Mouse (Mus musculus): Measurements from ENCODE around the gene Ptpn14. TPM values are rescaled to one million over a fixed set of nuclear protein-coding genes. Genes with fewer than 3 reads are reported as not detected.

Ptpn14 gene
- polyA plus RNA-seq, 1 experiment = 17.8 TPM

GRCm38 (mm10) chr1:189791534-189792217, 63.6 kb downstream of the Ptpn14 start:
- TF ChIP-seq POLR2A (IDR thresholded peaks at IDR 0.05; ENCODE audit: control insufficient read depth, extremely low read depth, insufficient read depth, low read length, poor library complexity) (no peak), CTCF (IDR thresholded peaks at IDR 0.05; ENCODE audit: borderline replicate concordance, control insufficient read depth, extremely low read depth, insufficient read depth, low read length, poor library complexity) (no peak)
- DNase-seq = no peak
- 94% methylated on average over 10 of the region's 10 CpGs for WGBS
- H3K4me3 ChIP-seq (ENCODE audit: control insufficient read depth, insufficient read depth, low read length) = no peak overlapping the region
- peaks cover 69% of the 10 kb centered on the region for H3K4me1 ChIP-seq (replicated peaks; ENCODE audit: control insufficient read depth, insufficient read depth, low read length)
- no peak overlapping the region for H3K27ac ChIP-seq (ENCODE audit: control insufficient read depth, insufficient read depth, low read length)
- H3K27me3 ChIP-seq (ENCODE audit: control insufficient read depth, insufficient read depth, low read length) = no peaks in the 10 kb centered on the region
- H3K36me3 ChIP-seq (ENCODE audit: control insufficient read depth, insufficient read depth, low read length) = no peaks in the 10 kb centered on the region

- 25% methylated on average over 14 of the region's 14 CpGs for WGBS
- H3K27ac ChIP-seq (ENCODE audit: control insufficient read depth, insufficient read depth, low read length) = no peak overlapping the region
- peaks cover 67% of the 10 kb centered on the region for H3K4me1 ChIP-seq (replicated peaks; ENCODE audit: control insufficient read depth, insufficient read depth, low read length)
- no peaks in the 10 kb centered on the region for H3K36me3 ChIP-seq (ENCODE audit: control insufficient read depth, insufficient read depth, low read length)
- no peaks in the 10 kb centered on the region for H3K27me3 ChIP-seq (ENCODE audit: control insufficient read depth, insufficient read depth, low read length)
- TF ChIP-seq CTCF (IDR thresholded peaks at IDR 0.05; ENCODE audit: borderline replicate concordance, control insufficient read depth, extremely low read depth, insufficient read depth, low read length, poor library complexity) = no peak
- TF ChIP-seq POLR2A (IDR thresholded peaks at IDR 0.05; ENCODE audit: control insufficient read depth, extremely low read depth, insufficient read depth, low read length, poor library complexity) = no peak
- DNase-seq = no peak
- H3K4me3 ChIP-seq (ENCODE audit: control insufficient read depth, insufficient read depth, low read length) = no peak overlapping the region
Measured at GRCm38 (mm10) chr1:189792560-189793195, 64.6 kb downstream of the Ptpn14 start.

DNA sequence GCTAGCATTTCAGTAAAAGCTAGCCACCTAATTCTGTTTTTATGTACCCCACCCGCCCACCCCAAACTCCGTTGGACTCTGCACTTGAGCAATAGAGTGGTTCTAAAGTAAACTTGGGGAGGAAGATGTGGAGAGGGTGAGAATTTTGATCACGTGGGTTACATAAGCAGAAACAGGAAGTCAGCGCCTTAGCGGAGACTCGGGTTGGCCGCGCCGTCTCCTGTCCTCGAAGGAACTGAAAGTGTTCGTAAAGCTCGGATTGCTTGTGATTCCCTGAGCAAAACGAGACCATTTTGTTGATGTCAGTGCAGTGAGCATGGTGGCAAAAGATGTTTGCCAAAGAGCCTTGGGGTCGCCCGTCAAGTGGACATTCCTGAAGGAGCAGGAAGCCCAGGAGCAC, 70.9 kb downstream of the Ptpn14 start:
- H3K27ac ChIP-seq (ENCODE audit: control insufficient read depth, insufficient read depth, low read length) = peak overlapping the region; percentile 84
- H3K4me3 ChIP-seq (ENCODE audit: control insufficient read depth, insufficient read depth, low read length) = peak overlapping the region; percentile 27
- WGBS = 13% methylated on average over 15 of the region's 15 CpGs
- H3K36me3 ChIP-seq (ENCODE audit: control insufficient read depth, insufficient read depth, low read length) = no peaks in the 10 kb centered on the region
- peaks cover 74% of the 10 kb centered on the region for H3K4me1 ChIP-seq (replicated peaks; ENCODE audit: control insufficient read depth, insufficient read depth, low read length)
- H3K27me3 ChIP-seq (ENCODE audit: control insufficient read depth, insufficient read depth, low read length) = no peaks in the 10 kb centered on the region
- TF ChIP-seq POLR2A (IDR thresholded peaks at IDR 0.05; ENCODE audit: control insufficient read depth, extremely low read depth, insufficient read depth, low read length, poor library complexity) = no peak
- TF ChIP-seq CTCF (IDR thresholded peaks at IDR 0.05; ENCODE audit: borderline replicate concordance, control insufficient read depth, extremely low read depth, insufficient read depth, low read length, poor library complexity) = no peak
- DNase-seq = peak; percentile 37

DNA sequence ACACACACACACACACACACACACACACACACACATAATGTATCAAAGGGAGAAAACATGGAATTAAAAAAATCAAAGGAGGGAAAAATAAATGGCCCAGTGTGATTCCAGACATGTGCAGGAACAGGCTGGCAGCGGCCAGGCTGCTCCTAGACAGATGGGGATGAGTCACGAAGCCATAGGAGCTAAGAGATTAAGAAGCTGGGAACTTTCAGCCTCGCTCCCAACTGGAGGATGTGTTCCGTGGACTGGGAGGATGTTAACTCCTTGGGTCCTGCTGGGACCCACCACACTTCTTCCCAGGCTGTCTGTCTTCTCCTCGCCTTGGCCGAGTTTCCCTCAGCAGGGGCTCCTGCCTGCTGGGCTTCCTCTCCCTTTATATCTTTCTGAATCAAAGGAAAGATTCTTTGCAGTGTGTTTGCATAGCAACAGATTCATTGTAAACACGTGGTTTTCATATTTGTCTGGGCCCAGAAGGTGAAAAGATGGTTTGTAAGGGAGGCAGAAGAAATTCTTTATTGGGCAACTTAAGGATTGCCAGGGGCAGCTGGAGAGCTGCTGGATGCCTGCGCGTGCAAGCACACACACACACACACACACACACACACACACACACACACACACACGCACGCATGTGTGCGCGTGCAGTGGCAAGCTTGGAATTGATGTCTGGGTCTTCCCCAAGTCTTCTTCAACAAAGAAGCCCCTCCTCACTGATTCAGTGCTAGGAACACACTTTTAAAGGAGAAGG, 72.3 kb downstream of the Ptpn14 start:
- WGBS = 76% methylated on average over 13 of the region's 13 CpGs
- Histone ChIP-seq H3K27ac (ENCODE audit: control insufficient read depth, insufficient read depth, low read length) (no peak overlapping the region), H3K4me3 (ENCODE audit: control insufficient read depth, insufficient read depth, low read length) (no peak overlapping the region), H3K27me3 (ENCODE audit: control insufficient read depth, insufficient read depth, low read length) (no peaks in the 10 kb centered on the region), H3K36me3 (ENCODE audit: control insufficient read depth, insufficient read depth, low read length) (no peaks in the 10 kb centered on the region), H3K4me1 (replicated peaks; ENCODE audit: control insufficient read depth, insufficient read depth, low read length) (peaks cover 75% of the 10 kb centered on the region)
- TF ChIP-seq CTCF (IDR thresholded peaks at IDR 0.05; ENCODE audit: borderline replicate concordance, control insufficient read depth, extremely low read depth, insufficient read depth, low read length, poor library complexity) = no peak
- no peak for TF ChIP-seq POLR2A (IDR thresholded peaks at IDR 0.05; ENCODE audit: control insufficient read depth, extremely low read depth, insufficient read depth, low read length, poor library complexity)
- DNase-seq = no peak

- DNase-seq = no peak
- Histone ChIP-seq H3K4me1 (replicated peaks; ENCODE audit: control insufficient read depth, insufficient read depth, low read length) (peaks cover 71% of the 10 kb centered on the region), H3K36me3 (ENCODE audit: control insufficient read depth, insufficient read depth, low read length) (no peaks in the 10 kb centered on the region), H3K27ac (ENCODE audit: control insufficient read depth, insufficient read depth, low read length) (no peak overlapping the region), H3K4me3 (ENCODE audit: control insufficient read depth, insufficient read depth, low read length) (no peak overlapping the region), H3K27me3 (ENCODE audit: control insufficient read depth, insufficient read depth, low read length) (no peaks in the 10 kb centered on the region)
- WGBS = 92% methylated on average over 4 of the region's 4 CpGs
- TF ChIP-seq CTCF (IDR thresholded peaks at IDR 0.05; ENCODE audit: borderline replicate concordance, control insufficient read depth, extremely low read depth, insufficient read depth, low read length, poor library complexity) (no peak), POLR2A (IDR thresholded peaks at IDR 0.05; ENCODE audit: control insufficient read depth, extremely low read depth, insufficient read depth, low read length, poor library complexity) (no peak)
Measured at GRCm38 (mm10) chr1:189801303-189801702, 73.2 kb downstream of the Ptpn14 start.

- peak overlapping the region; percentile 21; the same call in 1 of the 2 replicates for H3K27ac ChIP-seq (ENCODE audit: control insufficient read depth, insufficient read depth, low read length)
- H3K27me3 ChIP-seq (ENCODE audit: control insufficient read depth, insufficient read depth, low read length) = no peaks in the 10 kb centered on the region
Measured at GRCm38 (mm10) chr1:189802575-189802974, 74.5 kb downstream of the Ptpn14 start.

More at GRCm38 (mm10) chr1:189802575-189802974, 74.5 kb downstream of the Ptpn14 start:
- no peak for DNase-seq
- Histone ChIP-seq H3K4me1 (replicated peaks; ENCODE audit: control insufficient read depth, insufficient read depth, low read length) (peaks cover 72% of the 10 kb centered on the region), H3K4me3 (ENCODE audit: control insufficient read depth, insufficient read depth, low read length) (no peak overlapping the region), H3K36me3 (ENCODE audit: control insufficient read depth, insufficient read depth, low read length) (no peaks in the 10 kb centered on the region)
- no peak for TF ChIP-seq CTCF (IDR thresholded peaks at IDR 0.05; ENCODE audit: borderline replicate concordance, control insufficient read depth, extremely low read depth, insufficient read depth, low read length, poor library complexity)
- TF ChIP-seq POLR2A (IDR thresholded peaks at IDR 0.05; ENCODE audit: control insufficient read depth, extremely low read depth, insufficient read depth, low read length, poor library complexity) = no peak
- WGBS = over 99% methylated on average over 4 of the region's 4 CpGs

Data from thymus, adult 2 months (tissue).